Mouse (Mus musculus): ENCODE measurements at regions not wholly inside any gene's neighbourhood (a gene's known extent, or its start where the extent isn't known, plus 50 kb on each side); places are given as distances from the start of the nearest gene placed in this dataset.
A peak's percentile ranks its signal among the peaks of the same experiment; 100 is the strongest.

DNA sequence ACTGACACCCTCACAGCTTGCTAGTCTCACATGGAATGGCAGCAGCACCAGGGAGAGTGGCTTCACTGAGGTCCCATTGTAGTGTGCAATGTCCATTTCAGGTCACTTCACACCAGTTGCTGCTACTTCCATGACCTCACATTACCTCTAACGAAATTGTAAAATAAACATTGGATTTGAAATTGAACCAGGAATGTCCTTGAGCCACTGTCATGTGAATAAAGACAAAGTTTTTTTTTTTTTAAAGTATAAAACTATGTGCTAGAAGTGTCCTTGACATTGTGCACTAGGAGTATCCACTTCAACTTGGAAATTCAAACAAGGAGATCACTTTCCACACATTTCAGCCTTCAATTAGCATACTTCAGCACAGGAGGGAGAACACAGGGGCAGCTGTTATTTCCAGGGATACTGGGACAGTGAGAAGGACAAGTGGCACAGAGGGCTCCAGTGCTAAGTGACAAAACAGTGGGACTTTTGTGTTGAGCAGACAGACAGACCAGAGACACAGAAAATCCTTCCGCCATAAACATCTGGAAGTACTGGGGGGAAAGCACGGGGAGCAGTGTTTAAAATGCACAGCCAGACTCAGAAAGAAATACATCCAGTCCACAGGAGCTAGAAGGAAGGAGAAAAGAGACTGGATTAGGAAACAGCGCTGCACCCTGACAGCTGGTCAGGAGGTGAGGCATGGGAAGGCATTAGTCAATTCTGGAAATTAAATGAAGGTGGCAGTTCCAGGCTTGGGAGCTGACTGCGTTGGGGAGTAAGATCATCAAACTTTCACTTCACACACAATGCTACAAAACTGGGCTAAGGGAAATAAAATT is 49.9 kb upstream of the Prkd1 start:
- H3K9ac ChIP-seq (ENCODE audit: low read depth, low read length), result no peak overlapping the region
- H3K9me3 ChIP-seq (ENCODE audit: control insufficient read depth, low read length), result no peaks in the 10 kb centered on the region
- no peak overlapping the region for H3K27ac ChIP-seq (ENCODE audit: low read depth, low read length)
- H3K4me1 ChIP-seq (replicated peaks; ENCODE audit: control insufficient read depth, insufficient read depth, low read length), result no peaks in the 10 kb centered on the region
- no peak overlapping the region for H3K4me2 ChIP-seq (replicated peaks; ENCODE audit: low read depth, low read length)
- no peaks in the 10 kb centered on the region for H3K36me3 ChIP-seq (ENCODE audit: control insufficient read depth, insufficient read depth, low read length)
- no peak overlapping the region for H3K4me3 ChIP-seq (ENCODE audit: low read depth, low read length)
- DNase-seq (ENCODE audit: low spot score) (peak; percentile 6), ATAC-seq (ENCODE audit: low FRiP score) (no peak)
- no peaks in the 10 kb centered on the region for H3K27me3 ChIP-seq (ENCODE audit: control insufficient read depth, insufficient read depth, low read length)
- 58% methylated on average over 5 of the region's 5 CpGs for WGBS

Measured in hindbrain, embryonic 11.5 days (tissue).